Mouse (Mus musculus): ENCODE measurements around the gene Btbd11. TPM values are rescaled to one million over a fixed set of nuclear protein-coding genes. Genes with fewer than 3 reads are reported as not detected.

The Btbd11 gene
- polyA plus RNA-seq, 1 experiment, result 1.8 TPM

GRCm38 (mm10) chr10:85539510-85540120, 153.0 kb downstream of the Btbd11 start:
- WGBS, result 47% methylated on average over 8 of the region's 8 CpGs
- no peaks in the 10 kb centered on the region for H3K27me3 ChIP-seq (ENCODE audit: control insufficient read depth, insufficient read depth, low read length)
- TF ChIP-seq CTCF (IDR thresholded peaks at IDR 0.05; ENCODE audit: extremely low read depth, insufficient read length, insufficient replicate concordance, low read depth, low read length) (no peak), POLR2A (IDR thresholded peaks at IDR 0.05; ENCODE audit: low read depth, low read length) (no peak)
- H3K4me3 ChIP-seq (ENCODE audit: low read depth, low read length), result no peak overlapping the region
- no peaks in the 10 kb centered on the region for H3K4me1 ChIP-seq (ENCODE audit: control insufficient read depth, insufficient read depth, insufficient read length, low read length)
- H3K27ac ChIP-seq (ENCODE audit: insufficient read depth, low read depth, low read length), result no peak overlapping the region
- no peaks in the 10 kb centered on the region for H3K36me3 ChIP-seq (ENCODE audit: control insufficient read depth, insufficient read depth, low read length)

DNA sequence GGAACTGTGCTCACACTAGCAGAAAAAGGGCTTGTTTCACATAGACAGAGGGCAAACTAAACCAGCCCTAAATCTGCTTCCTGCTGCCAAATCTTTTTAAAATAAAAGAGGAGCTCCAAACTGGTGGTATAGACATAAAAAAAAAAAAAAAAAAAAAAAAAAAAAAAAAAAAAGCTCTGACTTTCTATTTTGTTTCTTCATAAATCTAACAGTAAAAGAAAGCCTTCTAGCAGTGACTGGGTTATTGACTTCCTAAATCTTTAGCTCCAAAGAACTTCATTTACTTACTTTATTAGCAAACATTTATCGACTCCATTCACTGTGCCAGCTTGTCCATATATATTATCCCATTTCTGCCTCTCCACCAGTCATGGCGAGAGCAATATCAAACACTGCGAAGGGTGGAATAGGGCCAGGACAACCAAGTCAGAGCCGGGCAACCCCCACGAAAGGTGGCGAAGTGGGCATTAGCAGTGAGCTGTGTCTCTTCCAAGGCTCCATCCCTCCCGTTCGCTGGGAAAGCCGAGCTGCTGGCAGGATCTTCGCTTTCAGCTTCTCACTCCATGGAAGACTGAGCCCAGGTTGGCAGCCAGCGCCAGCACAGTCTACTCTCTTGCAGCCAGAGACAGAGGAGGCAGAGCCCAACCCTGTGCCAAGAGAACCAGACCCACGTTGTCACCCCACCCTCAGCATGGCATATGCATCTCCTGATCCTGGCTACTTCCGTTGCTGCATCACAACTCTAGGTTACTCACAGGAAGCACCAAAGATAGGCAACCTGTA, 153.9 kb downstream of the Btbd11 start:
- Histone ChIP-seq H3K27ac (ENCODE audit: insufficient read depth, low read depth, low read length) (no peak overlapping the region), H3K4me1 (ENCODE audit: control insufficient read depth, insufficient read depth, insufficient read length, low read length) (no peaks in the 10 kb centered on the region), H3K27me3 (ENCODE audit: control insufficient read depth, insufficient read depth, low read length) (no peaks in the 10 kb centered on the region), H3K4me3 (ENCODE audit: low read depth, low read length) (no peak overlapping the region), H3K36me3 (ENCODE audit: control insufficient read depth, insufficient read depth, low read length) (no peaks in the 10 kb centered on the region)
- 93% methylated on average over 13 of the region's 13 CpGs for WGBS
- no peak for TF ChIP-seq POLR2A (IDR thresholded peaks at IDR 0.05; ENCODE audit: low read depth, low read length)
- no peak for TF ChIP-seq CTCF (IDR thresholded peaks at IDR 0.05; ENCODE audit: extremely low read depth, insufficient read length, insufficient replicate concordance, low read depth, low read length)

GRCm38 (mm10) chr10:85541481-85541880, 154.9 kb downstream of the Btbd11 start:
- H3K4me3 ChIP-seq (ENCODE audit: low read depth, low read length), result no peak overlapping the region
- no peaks in the 10 kb centered on the region for H3K4me1 ChIP-seq (ENCODE audit: control insufficient read depth, insufficient read depth, insufficient read length, low read length)
- 54% methylated on average over 3 of the region's 3 CpGs for WGBS
- no peaks in the 10 kb centered on the region for H3K36me3 ChIP-seq (ENCODE audit: control insufficient read depth, insufficient read depth, low read length)
- no peaks in the 10 kb centered on the region for H3K27me3 ChIP-seq (ENCODE audit: control insufficient read depth, insufficient read depth, low read length)
- H3K27ac ChIP-seq (ENCODE audit: insufficient read depth, low read depth, low read length), result no peak overlapping the region
- TF ChIP-seq POLR2A (IDR thresholded peaks at IDR 0.05; ENCODE audit: low read depth, low read length), result no peak
- TF ChIP-seq CTCF (IDR thresholded peaks at IDR 0.05; ENCODE audit: extremely low read depth, insufficient read length, insufficient replicate concordance, low read depth, low read length), result no peak

DNA sequence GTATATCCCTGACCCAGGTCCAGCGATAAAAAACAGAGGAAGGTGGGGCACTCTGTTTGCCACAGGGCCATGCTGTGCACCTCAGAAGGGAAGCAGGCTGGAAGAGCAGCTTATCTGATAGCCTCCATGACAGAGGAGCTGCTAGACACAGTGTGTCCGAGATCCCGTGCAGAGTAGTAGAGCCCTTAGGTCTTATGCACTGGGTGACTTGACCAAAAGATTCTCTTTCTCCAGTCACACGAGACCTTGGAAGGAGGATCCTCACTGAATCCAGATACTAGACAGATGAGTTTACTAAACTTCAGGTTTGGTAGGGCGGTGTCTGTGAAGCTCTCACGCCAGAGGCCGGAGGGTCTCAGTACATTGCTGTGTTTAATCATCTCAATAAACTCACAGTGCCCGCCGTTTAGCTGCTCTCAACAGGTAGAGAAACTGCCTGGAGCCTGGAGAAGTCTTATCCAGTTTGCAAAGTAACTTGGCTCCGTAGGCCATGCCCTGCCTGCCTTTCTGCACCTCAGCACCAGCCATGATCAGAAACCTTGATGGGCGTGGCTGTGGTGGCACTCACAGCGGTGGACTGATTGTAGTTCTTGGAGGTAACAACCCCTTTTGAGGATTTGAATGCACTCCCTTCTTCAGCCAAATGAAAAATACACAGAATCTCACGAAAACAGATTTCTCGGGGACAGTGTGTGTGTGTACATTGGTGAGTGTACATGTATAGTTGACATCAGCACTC, 155.4 kb downstream of the Btbd11 start:
- no peak for TF ChIP-seq CTCF (IDR thresholded peaks at IDR 0.05; ENCODE audit: extremely low read depth, insufficient read length, insufficient replicate concordance, low read depth, low read length)
- TF ChIP-seq POLR2A (IDR thresholded peaks at IDR 0.05; ENCODE audit: low read depth, low read length), result no peak
- Histone ChIP-seq H3K27me3 (ENCODE audit: control insufficient read depth, insufficient read depth, low read length) (no peaks in the 10 kb centered on the region), H3K4me3 (ENCODE audit: low read depth, low read length) (no peak overlapping the region), H3K36me3 (ENCODE audit: control insufficient read depth, insufficient read depth, low read length) (no peaks in the 10 kb centered on the region), H3K4me1 (ENCODE audit: control insufficient read depth, insufficient read depth, insufficient read length, low read length) (no peaks in the 10 kb centered on the region), H3K27ac (ENCODE audit: insufficient read depth, low read depth, low read length) (no peak overlapping the region)
- 82% methylated on average over 14 of the region's 14 CpGs for WGBS

- TF ChIP-seq POLR2A (IDR thresholded peaks at IDR 0.05; ENCODE audit: low read depth, low read length), result no peak
- TF ChIP-seq CTCF (IDR thresholded peaks at IDR 0.05; ENCODE audit: extremely low read depth, insufficient read length, insufficient replicate concordance, low read depth, low read length), result no peak
- no peak overlapping the region for H3K27ac ChIP-seq (ENCODE audit: insufficient read depth, low read depth, low read length)
- WGBS, result 85% methylated on average over 2 of the region's 2 CpGs
These were observed 156.7 kb downstream of the Btbd11 start for GRCm38 (mm10) chr10:85543281-85543680.

GRCm38 (mm10) chr10:85544991-85545390, 158.4 kb downstream of the Btbd11 start:
- H3K27me3 ChIP-seq (ENCODE audit: control insufficient read depth, insufficient read depth, low read length), result no peaks in the 10 kb centered on the region
- H3K4me1 ChIP-seq (ENCODE audit: control insufficient read depth, insufficient read depth, insufficient read length, low read length), result no peaks in the 10 kb centered on the region
- no peak overlapping the region for H3K27ac ChIP-seq (ENCODE audit: insufficient read depth, low read depth, low read length)
- H3K36me3 ChIP-seq (ENCODE audit: control insufficient read depth, insufficient read depth, low read length), result no peaks in the 10 kb centered on the region
- 35% methylated on average over 5 of the region's 5 CpGs for WGBS
- TF ChIP-seq CTCF (IDR thresholded peaks at IDR 0.05; ENCODE audit: extremely low read depth, insufficient read length, insufficient replicate concordance, low read depth, low read length) (no peak), POLR2A (IDR thresholded peaks at IDR 0.05; ENCODE audit: low read depth, low read length) (no peak)
- no peak overlapping the region for H3K4me3 ChIP-seq (ENCODE audit: low read depth, low read length)

More at GRCm38 (mm10) chr10:85543281-85543680, 156.7 kb downstream of the Btbd11 start:
- H3K27me3 ChIP-seq (ENCODE audit: control insufficient read depth, insufficient read depth, low read length), result no peaks in the 10 kb centered on the region
- no peaks in the 10 kb centered on the region for H3K4me1 ChIP-seq (ENCODE audit: control insufficient read depth, insufficient read depth, insufficient read length, low read length)
- no peaks in the 10 kb centered on the region for H3K36me3 ChIP-seq (ENCODE audit: control insufficient read depth, insufficient read depth, low read length)
- no peak overlapping the region for H3K4me3 ChIP-seq (ENCODE audit: low read depth, low read length)

GRCm38 (mm10) chr10:85555193-85555592, 168.6 kb downstream of the Btbd11 start:
- WGBS, result 62% methylated on average over 8 of the region's 8 CpGs
- no peaks in the 10 kb centered on the region for H3K27me3 ChIP-seq (ENCODE audit: control insufficient read depth, insufficient read depth, low read length)
- no peak overlapping the region for H3K4me3 ChIP-seq (ENCODE audit: low read depth, low read length)
- no peak overlapping the region for H3K27ac ChIP-seq (ENCODE audit: insufficient read depth, low read depth, low read length)
- H3K4me1 ChIP-seq (ENCODE audit: control insufficient read depth, insufficient read depth, insufficient read length, low read length), result no peaks in the 10 kb centered on the region
- TF ChIP-seq POLR2A (IDR thresholded peaks at IDR 0.05; ENCODE audit: low read depth, low read length) (no peak), CTCF (IDR thresholded peaks at IDR 0.05; ENCODE audit: extremely low read depth, insufficient read length, insufficient replicate concordance, low read depth, low read length) (no peak)
- no peaks in the 10 kb centered on the region for H3K36me3 ChIP-seq (ENCODE audit: control insufficient read depth, insufficient read depth, low read length)

Measured in small intestine, adult 2 months (tissue).